Mouse (Mus musculus) neutrophil, adult 83 days (primary cell): ENCODE data around the gene 7530416G11Rik. TPM values are rescaled to one million over a fixed set of nuclear protein-coding genes. Genes with fewer than 3 reads are reported as not detected.

Source experiments
- total RNA-seq, 2 experiments: library from RNA; stranded (reverse); gene quantifications; one replicate each; pipeline ENCODE4 v1.2.4; 2023

7530416G11Rik gene
- total RNA-seq, result not detected

DNA sequence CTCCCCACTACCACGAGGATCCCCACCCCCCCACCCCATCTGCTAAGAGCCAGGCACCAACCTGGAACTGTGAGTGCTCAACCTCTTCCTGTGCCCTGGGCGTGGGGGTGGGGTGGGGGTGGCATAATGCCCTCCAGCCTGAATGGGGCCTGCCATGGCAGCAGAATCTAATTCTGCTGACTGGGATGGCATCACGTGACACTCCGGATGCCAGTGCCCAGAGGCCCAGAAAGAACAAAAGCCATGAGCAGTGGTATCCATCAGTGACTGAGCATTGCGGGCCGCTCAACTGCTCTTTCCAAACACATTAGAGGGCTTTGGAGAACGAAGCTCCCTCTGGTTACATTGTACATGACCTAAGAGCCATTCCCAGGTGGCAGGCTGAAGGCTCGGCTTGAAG lies at the start of gene 7530416G11Rik:
Gene 7530416G11Rik (minus strand): TSS at position 101 of the 400 bp plus-strand sequence.

Other genes starting within 250 kb of the 7530416G11Rik start
- gene Atxn10, start 167.0 kb downstream of the 7530416G11Rik start, total RNA-seq, result 100 to 1,000 TPM; 163 to 169 TPM
- not detected for gene Wnt7b, start 79.2 kb upstream of the 7530416G11Rik start, total RNA-seq
- gene Ppara, start 231.8 kb upstream of the 7530416G11Rik start, total RNA-seq, result not detected